Mouse (Mus musculus): ENCODE measurements around the gene Uqcc2.
A peak's percentile ranks its signal among the peaks of the same experiment; 100 is the strongest.

Uqcc2 gene

DNA sequence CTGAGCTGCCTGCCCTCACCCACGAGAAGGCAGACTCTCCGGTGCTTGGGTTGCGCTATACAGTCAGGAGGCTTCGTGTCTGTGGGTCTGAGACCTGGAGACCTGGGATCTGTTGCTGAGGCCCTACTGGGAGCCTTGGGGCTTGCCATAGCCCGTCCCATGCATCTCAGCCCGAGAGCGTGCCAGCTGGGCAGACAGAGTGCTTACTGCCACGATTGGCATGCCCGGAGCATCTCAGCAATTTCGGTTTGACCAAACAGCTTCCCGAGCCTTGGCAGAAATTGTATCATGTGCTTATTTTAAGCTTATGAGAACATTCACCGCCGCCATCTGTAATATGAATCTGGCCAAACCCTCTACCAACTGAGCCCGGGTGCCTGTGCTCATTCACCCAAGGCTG lies 20.5 kb upstream of the Uqcc2 start:
- no peak for DNase-seq (ENCODE audit: low spot score)

- DNase-seq (ENCODE audit: low spot score): no peak
Observed at GRCm38 (mm10) chr17:27153773-27154193, 20.1 kb upstream of the Uqcc2 start.

DNA sequence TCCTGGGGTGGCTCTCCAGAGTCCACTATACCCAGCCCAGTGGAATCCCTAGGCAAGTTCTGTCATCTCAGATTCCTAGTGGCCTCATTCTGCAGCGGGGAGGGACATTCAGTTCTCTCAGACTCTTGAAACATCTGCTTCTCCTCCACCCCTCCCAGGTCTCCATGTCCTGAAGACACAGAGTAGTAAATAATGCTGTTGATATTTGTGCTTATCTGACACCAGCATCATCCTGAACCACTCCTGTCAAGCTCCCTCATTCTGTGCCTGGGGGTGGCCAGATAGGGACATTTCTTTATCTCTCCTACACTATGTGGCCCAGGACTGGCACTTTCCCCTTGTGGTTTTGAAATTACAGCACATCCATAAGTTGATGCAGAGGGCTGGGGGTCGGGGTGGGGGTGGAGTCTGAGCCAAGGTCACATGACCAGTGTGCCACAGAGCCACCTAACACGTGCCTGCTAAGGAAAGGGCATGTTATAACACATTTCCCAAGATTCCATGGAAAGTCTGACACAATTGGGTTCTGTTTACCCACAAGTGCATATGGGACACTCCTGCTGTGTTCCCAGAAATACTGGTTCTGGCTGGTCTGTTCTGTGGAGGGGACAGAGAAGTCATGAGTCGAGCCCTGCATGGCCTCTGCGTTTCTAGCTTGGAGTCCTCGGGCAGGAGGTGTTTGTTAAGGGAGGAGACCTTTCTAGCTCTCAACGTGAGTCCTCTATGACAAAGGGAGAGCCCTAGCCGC lies 19.4 kb upstream of the Uqcc2 start:
- no peak for DNase-seq (ENCODE audit: low spot score)

GRCm38 (mm10) chr17:27151411-27151810 lies 17.7 kb upstream of the Uqcc2 start:
- no peak for DNase-seq (ENCODE audit: low spot score)

DNA sequence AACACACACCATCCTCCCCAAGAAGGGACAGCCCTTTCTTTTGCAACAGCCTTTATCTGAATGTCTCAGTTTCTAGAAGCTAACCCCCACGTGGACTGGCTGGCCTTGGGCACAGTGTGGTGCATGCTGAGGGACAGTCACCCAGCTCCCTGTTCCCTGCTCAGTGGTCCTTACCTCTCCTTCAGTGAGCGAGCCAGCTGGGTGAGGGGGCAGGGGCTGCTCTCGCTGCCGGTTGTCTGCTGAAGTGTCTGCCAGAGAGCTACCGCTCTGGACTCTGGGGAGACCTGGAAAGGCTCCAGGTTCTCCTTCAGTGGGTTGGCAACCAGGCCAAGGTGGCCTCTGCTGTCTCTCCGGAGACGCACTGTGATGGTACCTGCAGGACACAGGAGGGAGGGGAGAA lies 17.2 kb upstream of the Uqcc2 start:
- no peak for DNase-seq (ENCODE audit: low spot score)

DNA sequence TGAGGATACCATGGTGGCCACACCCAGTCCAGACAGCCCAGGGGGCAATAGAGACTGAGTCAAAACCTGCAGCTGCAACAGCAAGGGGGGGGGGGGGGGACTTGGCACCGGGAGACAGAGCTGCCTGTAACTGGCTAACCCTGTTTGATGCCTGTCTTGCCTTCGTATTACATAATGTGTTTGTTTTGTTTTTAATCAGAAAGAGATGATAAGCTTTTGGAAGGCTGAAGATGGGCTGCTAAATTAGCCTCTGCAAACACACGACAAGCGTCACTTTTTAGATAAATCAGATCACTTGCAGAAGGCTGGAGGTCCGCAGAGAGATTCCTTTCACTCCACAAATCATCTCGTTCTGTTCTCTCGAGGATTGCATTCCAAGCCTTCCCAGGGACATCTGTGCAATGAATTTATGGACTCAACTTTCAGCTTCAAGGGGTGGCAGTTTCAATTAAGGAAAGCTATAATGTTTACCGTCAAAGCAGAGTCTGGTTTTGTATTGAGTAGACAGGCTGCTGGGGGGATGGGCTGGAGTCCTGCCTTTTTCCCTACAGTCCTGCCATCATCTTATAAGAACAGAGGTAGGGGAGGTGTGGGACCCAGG lies 12.7 kb upstream of the Uqcc2 start:
- DNase-seq (ENCODE audit: low spot score): no peak

DNA sequence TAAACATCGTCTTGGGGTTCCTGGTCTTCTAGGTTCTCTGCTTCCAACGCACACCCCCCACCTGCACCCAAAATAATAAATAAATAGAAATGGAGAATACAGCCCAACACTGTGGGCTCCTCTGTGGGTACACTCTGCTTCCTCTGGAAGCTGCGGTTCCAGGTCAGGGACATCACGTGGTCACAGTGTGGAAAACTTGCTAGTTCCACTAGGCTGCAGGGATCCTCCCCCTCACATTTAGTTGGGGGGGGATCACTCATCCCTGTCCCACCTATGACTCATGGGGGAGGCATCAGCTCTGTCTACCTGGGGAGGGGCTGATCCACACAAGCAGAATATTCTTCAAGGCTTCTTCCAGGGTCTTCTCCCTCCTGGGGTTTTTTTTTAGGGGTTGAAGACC lies 10.4 kb upstream of the Uqcc2 start:
- no peak for DNase-seq (ENCODE audit: low spot score)

DNA sequence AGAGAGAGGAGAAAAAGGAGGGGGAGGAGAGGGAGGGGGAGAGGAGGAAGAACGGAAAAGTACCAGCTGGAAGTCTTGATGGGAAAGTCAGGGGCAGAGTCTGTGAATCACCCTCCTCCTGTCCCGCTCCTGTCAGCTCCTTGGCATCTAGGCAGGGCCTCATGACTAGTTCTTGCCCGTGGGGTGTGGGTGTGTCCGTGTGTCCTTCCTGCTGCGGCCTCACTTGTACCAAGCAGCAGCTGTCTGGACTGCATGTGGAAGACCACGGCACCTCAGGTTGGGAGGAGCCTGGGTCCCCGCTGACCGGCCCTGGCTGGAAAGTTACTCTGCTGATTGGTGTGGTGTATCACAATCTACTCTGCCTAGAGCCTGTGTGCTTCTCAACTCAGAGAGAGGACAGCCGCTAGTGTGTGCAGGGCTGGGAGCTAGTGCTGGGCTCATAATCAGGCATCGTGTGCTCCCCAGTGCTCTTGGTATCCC lies 8.3 kb upstream of the Uqcc2 start:
- DNase-seq (ENCODE audit: low spot score): no peak

DNA sequence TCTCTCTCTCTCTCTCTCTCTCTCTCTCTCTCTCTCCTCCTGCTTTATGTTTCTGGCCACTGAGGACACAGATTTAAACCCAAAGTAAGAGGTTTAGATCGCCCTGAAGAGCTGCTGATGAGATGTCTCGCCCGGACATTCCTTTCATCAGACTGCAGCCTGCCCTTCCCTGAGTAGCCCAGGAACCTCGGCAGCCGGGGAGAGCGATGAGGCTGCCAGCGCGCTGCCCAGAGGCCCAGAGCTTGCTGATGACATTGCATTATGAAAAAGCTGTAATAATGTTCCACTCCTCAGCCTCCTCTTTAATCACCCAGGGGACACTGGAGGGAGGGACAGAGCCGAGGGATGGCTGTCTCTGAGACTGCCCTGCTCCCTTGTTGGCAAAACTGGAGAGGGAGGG lies 6.5 kb upstream of the Uqcc2 start:
- DNase-seq (ENCODE audit: low spot score): no peak

GRCm38 (mm10) chr17:27139304-27139703 lies 5.6 kb upstream of the Uqcc2 start:
- DNase-seq (ENCODE audit: low spot score): no peak

- no peak for DNase-seq (ENCODE audit: low spot score)
Observed at GRCm38 (mm10) chr17:27138396-27138795, 4.7 kb upstream of the Uqcc2 start.

DNA sequence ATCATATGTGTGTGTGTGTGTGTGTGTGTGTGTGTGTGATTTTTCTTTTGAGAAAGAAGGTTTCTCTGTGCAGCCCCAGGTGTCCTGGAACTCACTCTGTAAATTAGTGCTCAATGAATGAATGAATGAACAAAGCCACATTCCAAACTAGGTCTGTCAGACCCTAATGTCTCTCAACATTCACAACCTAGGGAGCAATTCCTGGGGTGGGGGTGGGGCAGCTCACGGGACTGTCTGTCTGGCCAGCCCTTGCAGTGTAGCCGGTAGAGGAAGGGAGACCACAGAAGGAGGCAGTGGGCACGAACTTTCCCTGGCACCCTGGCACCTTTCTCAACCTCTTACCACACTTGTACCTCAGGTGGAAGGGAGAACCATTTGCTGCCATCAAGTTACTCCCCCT lies 999 bp upstream of the Uqcc2 start:
- DNase-seq (ENCODE audit: low spot score): no peak

- no peak for DNase-seq (ENCODE audit: low spot score)
Observed at GRCm38 (mm10) chr17:27134187-27134586, 471 bp upstream of the Uqcc2 start.

DNA sequence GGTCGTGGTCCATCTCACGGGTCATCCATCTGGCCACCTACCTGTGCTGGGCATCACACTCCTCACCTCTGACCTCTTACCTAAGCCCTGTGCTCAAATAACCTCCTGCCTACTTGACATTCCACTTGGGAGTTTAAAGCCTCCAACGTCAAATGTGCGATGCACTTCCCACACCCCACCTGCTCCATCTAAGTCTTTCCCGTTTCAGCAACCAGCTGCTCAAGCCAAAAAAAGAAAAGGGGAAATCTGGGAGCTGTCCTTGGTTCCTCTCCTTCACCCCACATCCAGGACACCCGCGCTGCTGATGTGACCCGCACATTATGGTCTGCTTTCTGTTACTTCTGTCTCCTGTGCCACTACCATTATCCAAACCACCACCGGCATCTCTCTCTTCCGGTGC lies 1.5 kb downstream of the Uqcc2 start:
- DNase-seq (ENCODE audit: low spot score): no peak

GRCm38 (mm10) chr17:27131240-27131665 lies 2.5 kb downstream of the Uqcc2 start:
- no peak for DNase-seq (ENCODE audit: low spot score)

DNA sequence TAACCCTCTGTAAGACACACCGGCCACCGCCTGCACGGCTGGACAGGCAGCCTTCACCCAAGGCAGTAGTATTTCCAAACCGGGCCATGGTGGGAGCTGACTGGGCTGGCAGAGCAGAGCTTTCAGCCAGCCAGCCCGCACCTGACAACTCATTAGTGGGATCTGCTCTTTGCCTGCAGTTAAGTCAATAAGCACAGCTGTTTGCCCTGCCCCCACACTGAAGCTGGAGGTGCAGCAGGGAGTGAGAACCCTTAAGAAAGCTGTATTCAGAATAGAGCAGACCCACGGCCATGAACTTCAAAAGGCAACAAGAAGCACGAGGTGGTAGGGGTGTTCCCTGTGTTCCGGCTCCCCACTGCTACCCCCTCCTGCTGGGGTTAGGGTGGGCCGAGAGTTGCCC lies 3.5 kb downstream of the Uqcc2 start:
- DNase-seq (ENCODE audit: low spot score): no peak

DNA sequence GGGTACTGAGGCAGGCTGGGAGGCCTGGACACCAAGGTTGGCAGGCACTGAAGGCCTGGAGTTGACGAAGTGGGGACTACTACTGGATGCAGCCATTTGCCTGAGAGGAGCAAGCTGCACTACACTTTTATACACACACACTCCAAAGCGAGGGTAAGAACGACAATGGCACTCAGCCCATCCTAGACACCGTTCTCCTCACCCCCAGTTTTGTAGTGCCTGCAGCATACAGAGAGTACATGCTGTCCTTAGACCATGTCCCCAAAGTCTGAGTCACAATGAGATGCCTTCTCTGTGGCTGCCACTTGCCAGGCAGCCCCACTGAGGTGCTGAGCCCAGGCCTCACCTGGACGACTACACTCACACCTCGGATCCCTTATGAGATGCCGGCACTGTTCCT lies 3.9 kb downstream of the Uqcc2 start:
- no peak for DNase-seq (ENCODE audit: low spot score)

DNA sequence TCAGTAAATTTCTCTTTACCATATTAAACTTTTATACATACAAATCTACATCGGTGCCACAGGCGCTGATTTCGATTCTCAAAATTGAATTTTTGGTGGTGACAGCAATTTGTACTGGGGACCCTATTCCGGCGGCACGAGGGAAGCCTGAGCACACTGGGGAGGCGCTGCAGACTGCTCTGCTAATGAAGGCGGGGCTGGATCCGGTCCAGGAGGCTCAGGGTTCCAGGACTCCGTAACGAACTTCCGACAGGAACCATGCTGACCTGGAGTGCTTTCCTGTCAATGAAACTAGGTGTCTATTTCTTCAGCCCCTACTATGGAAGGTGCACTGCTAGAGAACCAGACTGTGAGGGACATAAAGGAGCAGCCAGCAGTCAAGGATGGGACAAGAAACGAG lies 4.4 kb downstream of the Uqcc2 start:
- no peak for DNase-seq (ENCODE audit: low spot score)

GRCm38 (mm10) chr17:27128189-27128588 lies 5.5 kb downstream of the Uqcc2 start:
- DNase-seq (ENCODE audit: low spot score): no peak

DNA sequence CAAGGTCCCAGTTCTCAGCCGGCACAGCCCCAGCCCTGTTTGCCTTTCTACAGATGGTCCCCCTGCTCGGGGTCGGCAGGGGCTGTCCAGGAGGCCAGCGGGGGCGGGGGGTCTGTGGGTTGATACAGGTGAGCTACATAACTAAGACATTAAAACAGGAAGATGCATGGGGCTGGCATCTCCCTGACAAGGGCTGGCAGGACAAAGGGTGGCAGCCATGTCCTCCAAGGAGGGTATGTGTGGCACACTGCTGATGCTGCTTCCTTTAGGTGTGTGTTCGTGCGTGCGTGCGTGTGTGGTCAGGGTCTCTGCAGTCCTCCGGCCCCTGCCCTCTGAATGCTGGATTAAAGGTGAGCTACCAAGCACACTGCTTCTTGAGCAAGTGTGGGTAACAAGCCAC lies 6.7 kb downstream of the Uqcc2 start:
- no peak for DNase-seq (ENCODE audit: low spot score)

DNA sequence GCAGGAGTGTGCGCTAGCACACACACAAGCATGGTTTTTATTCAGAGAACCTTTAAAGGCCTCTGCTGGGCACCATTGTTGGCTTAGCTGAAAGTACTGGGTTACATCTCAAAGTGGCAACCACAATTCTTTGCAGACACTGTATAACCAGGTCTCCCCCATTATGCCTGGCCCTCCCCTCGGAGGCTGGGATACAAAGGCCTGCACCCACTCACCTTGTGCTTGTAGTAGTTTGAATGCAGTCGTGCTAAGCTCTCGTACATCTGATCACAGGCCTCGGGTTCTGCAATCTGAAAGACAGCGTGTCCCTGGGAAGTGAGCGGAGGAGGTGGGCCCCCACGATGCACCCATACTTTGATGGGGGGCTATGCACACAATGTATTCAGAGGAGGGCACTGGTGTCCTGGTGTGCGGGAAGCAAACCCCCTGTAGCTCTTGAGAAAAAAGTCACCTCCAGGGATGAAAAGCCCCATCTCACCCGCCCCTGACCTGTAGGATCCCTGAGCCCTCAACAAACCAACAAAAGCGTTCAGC lies 8.0 kb downstream of the Uqcc2 start:
- no peak for DNase-seq (ENCODE audit: low spot score)

DNA sequence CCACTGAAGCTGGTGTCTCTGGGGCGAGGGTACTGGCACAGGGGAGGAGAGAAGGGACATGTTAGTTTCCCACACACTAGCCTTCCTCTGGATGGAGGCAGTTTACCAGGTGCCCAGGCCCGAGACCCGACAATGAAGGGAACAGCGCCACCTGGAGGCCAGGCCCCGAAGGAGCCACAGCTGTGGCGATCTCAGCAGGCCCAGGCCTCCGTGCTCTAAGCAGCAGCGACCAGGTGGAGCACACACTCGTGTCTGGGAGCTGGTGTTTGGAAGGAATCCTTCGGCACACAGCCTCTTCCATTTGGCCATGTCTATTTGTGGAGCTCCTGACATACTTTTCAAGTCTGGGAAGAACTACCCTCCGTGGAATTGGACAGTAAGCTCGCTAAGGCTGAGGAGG lies 8.5 kb downstream of the Uqcc2 start:
- peak; percentile 42 for DNase-seq (ENCODE audit: low spot score)

- DNase-seq (ENCODE audit: low spot score): no peak
Observed at GRCm38 (mm10) chr17:27123813-27124375, 9.8 kb downstream of the Uqcc2 start.
